Mouse (Mus musculus) liver, adult 2 months (tissue): ENCODE results near the gene Lrrn2.

Experiments used
- CTCF ChIP-seq: fragments of 200-500 bp; IDR thresholded peaks from 2 replicates; pipeline ENCODE4 v1.5.1; 2011; ENCODE audit warnings: low read depth, low read length, control low read depth
- POLR2A ChIP-seq: fragments of 200-500 bp; IDR thresholded peaks from 2 replicates; pipeline ENCODE4 v1.6.1; 2011; ENCODE audit warnings: low read length, control low read depth; ENCODE audit not compliant: insufficient read depth; ENCODE audit errors: extremely low read depth

DNA sequence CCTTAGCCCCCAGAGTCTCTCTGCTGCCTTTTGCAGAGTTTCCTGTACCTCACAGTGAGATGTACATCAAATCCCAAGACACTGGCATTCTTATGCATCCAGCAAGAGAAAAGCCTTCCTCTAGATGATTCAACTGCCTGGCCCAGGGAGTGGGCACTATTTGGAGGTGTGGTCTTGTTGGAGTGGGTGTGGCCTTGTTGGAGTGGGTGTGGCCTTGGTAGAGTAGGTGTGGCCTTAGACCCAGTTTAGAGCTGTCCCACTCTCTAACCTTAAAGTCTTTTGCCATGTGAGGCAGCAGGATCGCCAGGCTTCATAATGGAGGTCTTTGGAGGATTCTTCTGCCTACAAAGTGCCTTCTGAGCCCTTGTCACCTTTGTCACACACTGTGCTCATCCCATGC is 29.9 kb downstream of the Lrrn2 start:
- no peak for TF ChIP-seq CTCF
- no peak for TF ChIP-seq POLR2A
